Mouse (Mus musculus): ENCODE results near the gene Slc9a5.

- TF ChIP-seq CTCF (IDR thresholded peaks at IDR 0.05; ENCODE audit: low read depth, low read length) = no peak
- no peak for TF ChIP-seq POLR2A (IDR thresholded peaks at IDR 0.05; ENCODE audit: borderline replicate concordance, low read depth, low read length)
These were observed at the start of gene Slc9a5 for GRCm38 (mm10) chr8:105348450-105349095.
